Mouse (Mus musculus): ENCODE results near the gene Med21.
A peak's percentile ranks its signal among the peaks of the same experiment; 100 is the strongest.

The Med21 gene

GRCm38 (mm10) chr6:146678136-146679070, 36.1 kb downstream of the Med21 start:
- no peak for DNase-seq (ENCODE audit: low read depth, low spot score)

GRCm38 (mm10) chr6:146683881-146684280, 41.5 kb downstream of the Med21 start:
- no peak for DNase-seq (ENCODE audit: low read depth, low spot score)

- DNase-seq (ENCODE audit: low read depth, low spot score) = peak; percentile 83
Observed at GRCm38 (mm10) chr6:146685781-146686308, 43.5 kb downstream of the Med21 start.

GRCm38 (mm10) chr6:146686463-146687196, 44.3 kb downstream of the Med21 start:
- peak; percentile 23 for DNase-seq (ENCODE audit: low read depth, low spot score)

DNA sequence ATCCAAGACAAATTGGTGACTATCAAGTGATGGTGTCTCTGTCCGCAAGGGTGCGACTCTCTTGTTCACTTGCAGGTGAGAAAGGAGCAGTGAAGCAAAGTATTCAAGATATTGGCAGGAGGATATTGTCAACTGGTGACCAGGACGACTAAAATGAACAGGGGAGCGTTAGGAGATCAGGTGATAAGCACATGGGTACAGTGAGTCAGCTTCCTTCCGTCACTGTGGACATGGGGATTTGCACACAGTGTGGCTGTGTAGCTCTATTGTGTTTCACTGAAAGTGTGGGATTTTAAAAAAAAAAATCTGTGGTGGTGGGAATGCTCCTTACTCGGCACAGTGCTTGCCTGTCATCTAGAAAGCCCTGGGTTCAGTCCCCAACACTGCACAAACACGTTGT, 45.7 kb downstream of the Med21 start:
- DNase-seq (ENCODE audit: low read depth, low spot score) = no peak

GRCm38 (mm10) chr6:146688861-146689260, 46.5 kb downstream of the Med21 start:
- no peak for DNase-seq (ENCODE audit: low read depth, low spot score)

DNA sequence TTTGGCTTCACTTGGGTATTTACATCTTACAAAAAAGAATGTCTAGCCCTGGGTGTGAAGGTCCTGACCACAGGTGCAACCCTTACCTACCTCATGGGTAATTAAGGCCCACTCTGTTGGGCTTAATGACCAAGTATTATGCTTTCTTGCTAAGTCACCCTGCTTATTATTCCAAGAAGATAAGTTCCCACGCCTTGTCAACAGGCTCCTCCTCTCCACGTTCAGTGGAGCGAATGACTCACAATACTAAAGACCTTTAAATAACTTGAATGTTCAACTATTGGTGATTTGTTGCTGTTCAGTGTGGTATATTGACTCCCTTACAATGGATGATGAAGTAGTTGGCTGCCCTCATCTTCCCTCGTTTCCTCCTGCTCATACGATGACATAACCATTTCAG, 55.4 kb downstream of the Med21 start:
- no peak for DNase-seq (ENCODE audit: low read depth, low spot score)

GRCm38 (mm10) chr6:146698376-146698775, 56.0 kb downstream of the Med21 start:
- DNase-seq (ENCODE audit: low read depth, low spot score) = no peak

Measured in ZHBTc4 (cell line).